Mouse (Mus musculus): Measurements from ENCODE around the gene Klhl2. TPM values are rescaled to one million over a fixed set of nuclear protein-coding genes. Genes with fewer than 3 reads are reported as not detected.

Gene Klhl2
- total RNA-seq, 2 experiments from 2014 or later = 1.2 to 4.6 TPM

- no peak for ATAC-seq (replicated peaks; ENCODE audit: low FRiP score, poor library complexity, severe bottlenecking)
These were observed 17.2 kb downstream of the Klhl2 start for GRCm38 (mm10) chr8:64832581-64833135.

GRCm38 (mm10) chr8:64831656-64832055, 18.2 kb downstream of the Klhl2 start:
- ATAC-seq (replicated peaks; ENCODE audit: low FRiP score, poor library complexity, severe bottlenecking) = no peak

- ATAC-seq (replicated peaks; ENCODE audit: low FRiP score, poor library complexity, severe bottlenecking) = no peak
These were observed 19.9 kb downstream of the Klhl2 start for GRCm38 (mm10) chr8:64829921-64830320.

- ATAC-seq (replicated peaks; ENCODE audit: low FRiP score, poor library complexity, severe bottlenecking) = no peak
These were observed 20.4 kb downstream of the Klhl2 start for GRCm38 (mm10) chr8:64829391-64829790.

GRCm38 (mm10) chr8:64828466-64828865, 21.4 kb downstream of the Klhl2 start:
- no peak for ATAC-seq (replicated peaks; ENCODE audit: low FRiP score, poor library complexity, severe bottlenecking)

- ATAC-seq (replicated peaks; ENCODE audit: low FRiP score, poor library complexity, severe bottlenecking) = no peak
These were observed 22.5 kb downstream of the Klhl2 start for GRCm38 (mm10) chr8:64827356-64827755.

GRCm38 (mm10) chr8:64826461-64826860, 23.4 kb downstream of the Klhl2 start:
- no peak for ATAC-seq (replicated peaks; ENCODE audit: low FRiP score, poor library complexity, severe bottlenecking)

GRCm38 (mm10) chr8:64823905-64824304, 25.9 kb downstream of the Klhl2 start:
- no peak for ATAC-seq (replicated peaks; ENCODE audit: low FRiP score, poor library complexity, severe bottlenecking)

- no peak for ATAC-seq (replicated peaks; ENCODE audit: low FRiP score, poor library complexity, severe bottlenecking)
These were observed 28.9 kb downstream of the Klhl2 start for GRCm38 (mm10) chr8:64820940-64821339.

GRCm38 (mm10) chr8:64811790-64812189, 38.0 kb downstream of the Klhl2 start:
- ATAC-seq (replicated peaks; ENCODE audit: low FRiP score, poor library complexity, severe bottlenecking) = no peak

GRCm38 (mm10) chr8:64811083-64811482, 38.7 kb downstream of the Klhl2 start:
- ATAC-seq (replicated peaks; ENCODE audit: low FRiP score, poor library complexity, severe bottlenecking) = no peak

GRCm38 (mm10) chr8:64806558-64806957, 43.3 kb downstream of the Klhl2 start:
- no peak for ATAC-seq (replicated peaks; ENCODE audit: low FRiP score, poor library complexity, severe bottlenecking)

GRCm38 (mm10) chr8:64804971-64805370, 44.8 kb downstream of the Klhl2 start:
- no peak for ATAC-seq (replicated peaks; ENCODE audit: low FRiP score, poor library complexity, severe bottlenecking)

- ATAC-seq (replicated peaks; ENCODE audit: low FRiP score, poor library complexity, severe bottlenecking) = no peak
These were observed 50.5 kb downstream of the Klhl2 start for GRCm38 (mm10) chr8:64799306-64799705.

GRCm38 (mm10) chr8:64798503-64798902, 51.3 kb downstream of the Klhl2 start:
- ATAC-seq (replicated peaks; ENCODE audit: low FRiP score, poor library complexity, severe bottlenecking) = no peak

GRCm38 (mm10) chr8:64797751-64798150, 52.1 kb downstream of the Klhl2 start:
- no peak for ATAC-seq (replicated peaks; ENCODE audit: low FRiP score, poor library complexity, severe bottlenecking)

GRCm38 (mm10) chr8:64791250-64791881, 58.5 kb downstream of the Klhl2 start:
- no peak for ATAC-seq (replicated peaks; ENCODE audit: low FRiP score, poor library complexity, severe bottlenecking)

GRCm38 (mm10) chr8:64790418-64790817, 59.4 kb downstream of the Klhl2 start:
- ATAC-seq (replicated peaks; ENCODE audit: low FRiP score, poor library complexity, severe bottlenecking) = no peak

GRCm38 (mm10) chr8:64788715-64789114, 61.1 kb downstream of the Klhl2 start:
- ATAC-seq (replicated peaks; ENCODE audit: low FRiP score, poor library complexity, severe bottlenecking) = 0 out of 2 replicates have a peak, but pooled peaks have one; percentile 46

GRCm38 (mm10) chr8:64786801-64787200, 63.0 kb downstream of the Klhl2 start:
- ATAC-seq (replicated peaks; ENCODE audit: low FRiP score, poor library complexity, severe bottlenecking) = no peak

- no peak for ATAC-seq (replicated peaks; ENCODE audit: low FRiP score, poor library complexity, severe bottlenecking)
These were observed 65.6 kb downstream of the Klhl2 start for GRCm38 (mm10) chr8:64784235-64784634.

- ATAC-seq (replicated peaks; ENCODE audit: low FRiP score, poor library complexity, severe bottlenecking) = no peak
These were observed 67.9 kb downstream of the Klhl2 start for GRCm38 (mm10) chr8:64781947-64782346.
